Mouse (Mus musculus): ENCODE data around the gene Slc51a.
"Not testable (repeated sequence)": the region's sequence is repeated elsewhere in the genome, so short reads cannot be mapped to it uniquely, and the experiment has no call there.

Gene Slc51a

GRCm38 (mm10) chr16:32468488-32468887, 19.2 kb downstream of the Slc51a start:
- DNase-seq (ENCODE audit: low spot score), result no peak

GRCm38 (mm10) chr16:32464908-32465307, 22.8 kb downstream of the Slc51a start:
- DNase-seq (ENCODE audit: low spot score), result no peak

GRCm38 (mm10) chr16:32463426-32463825, 24.3 kb downstream of the Slc51a start:
- DNase-seq (ENCODE audit: low spot score), result no peak

- no peak for DNase-seq (ENCODE audit: low spot score)
Measured at GRCm38 (mm10) chr16:32462950-32463349, 24.7 kb downstream of the Slc51a start.

GRCm38 (mm10) chr16:32461713-32462112, 26.0 kb downstream of the Slc51a start:
- DNase-seq (ENCODE audit: low spot score), result no peak

GRCm38 (mm10) chr16:32460518-32460917, 27.2 kb downstream of the Slc51a start:
- DNase-seq (ENCODE audit: low spot score), result no peak

- peak; percentile 15 for DNase-seq (ENCODE audit: low spot score)
Measured at GRCm38 (mm10) chr16:32457589-32458386, 29.9 kb downstream of the Slc51a start.

- no peak for DNase-seq (ENCODE audit: low spot score)
Measured at GRCm38 (mm10) chr16:32456761-32457160, 30.9 kb downstream of the Slc51a start.

- DNase-seq (ENCODE audit: low spot score), result no peak
Measured at GRCm38 (mm10) chr16:32456086-32456485, 31.6 kb downstream of the Slc51a start.

- DNase-seq (ENCODE audit: low spot score), result no peak
Measured at GRCm38 (mm10) chr16:32454646-32455045, 33.0 kb downstream of the Slc51a start.

- no peak for DNase-seq (ENCODE audit: low spot score)
Measured at GRCm38 (mm10) chr16:32453102-32453501, 34.6 kb downstream of the Slc51a start.

- no peak for DNase-seq (ENCODE audit: low spot score)
Measured at GRCm38 (mm10) chr16:32450133-32450532, 37.5 kb downstream of the Slc51a start.

GRCm38 (mm10) chr16:32449665-32450064, 38.0 kb downstream of the Slc51a start:
- no peak for DNase-seq (ENCODE audit: low spot score)

- no peak for DNase-seq (ENCODE audit: low spot score)
Measured at GRCm38 (mm10) chr16:32446563-32447138, 41.0 kb downstream of the Slc51a start.

- no peak for DNase-seq (ENCODE audit: low spot score)
Measured at GRCm38 (mm10) chr16:32445558-32445957, 42.1 kb downstream of the Slc51a start.

GRCm38 (mm10) chr16:32444615-32445014, 43.1 kb downstream of the Slc51a start:
- DNase-seq (ENCODE audit: low spot score), result not testable (repeated sequence)

GRCm38 (mm10) chr16:32441432-32441831, 46.2 kb downstream of the Slc51a start:
- DNase-seq (ENCODE audit: low spot score), result no peak

GRCm38 (mm10) chr16:32437266-32437665, 50.4 kb downstream of the Slc51a start:
- DNase-seq (ENCODE audit: low spot score), result no peak

GRCm38 (mm10) chr16:32436657-32437056, 51.0 kb downstream of the Slc51a start:
- no peak for DNase-seq (ENCODE audit: low spot score)

- DNase-seq (ENCODE audit: low spot score), result no peak
Measured at GRCm38 (mm10) chr16:32434691-32435090, 53.0 kb downstream of the Slc51a start.

- DNase-seq (ENCODE audit: low spot score), result no peak
Measured at GRCm38 (mm10) chr16:32434066-32434465, 53.6 kb downstream of the Slc51a start.

- no peak for DNase-seq (ENCODE audit: low spot score)
Measured at GRCm38 (mm10) chr16:32433138-32433537, 54.5 kb downstream of the Slc51a start.

GRCm38 (mm10) chr16:32431926-32432325, 55.8 kb downstream of the Slc51a start:
- no peak for DNase-seq (ENCODE audit: low spot score)
